Mouse (Mus musculus): Measurements from ENCODE around the gene Vmn1r1. TPM values are rescaled to one million over a fixed set of nuclear protein-coding genes. Genes with fewer than 3 reads are reported as not detected.

Gene Vmn1r1
- polyA plus RNA-seq, 1 experiment from 2014 or later, result not detected

DNA sequence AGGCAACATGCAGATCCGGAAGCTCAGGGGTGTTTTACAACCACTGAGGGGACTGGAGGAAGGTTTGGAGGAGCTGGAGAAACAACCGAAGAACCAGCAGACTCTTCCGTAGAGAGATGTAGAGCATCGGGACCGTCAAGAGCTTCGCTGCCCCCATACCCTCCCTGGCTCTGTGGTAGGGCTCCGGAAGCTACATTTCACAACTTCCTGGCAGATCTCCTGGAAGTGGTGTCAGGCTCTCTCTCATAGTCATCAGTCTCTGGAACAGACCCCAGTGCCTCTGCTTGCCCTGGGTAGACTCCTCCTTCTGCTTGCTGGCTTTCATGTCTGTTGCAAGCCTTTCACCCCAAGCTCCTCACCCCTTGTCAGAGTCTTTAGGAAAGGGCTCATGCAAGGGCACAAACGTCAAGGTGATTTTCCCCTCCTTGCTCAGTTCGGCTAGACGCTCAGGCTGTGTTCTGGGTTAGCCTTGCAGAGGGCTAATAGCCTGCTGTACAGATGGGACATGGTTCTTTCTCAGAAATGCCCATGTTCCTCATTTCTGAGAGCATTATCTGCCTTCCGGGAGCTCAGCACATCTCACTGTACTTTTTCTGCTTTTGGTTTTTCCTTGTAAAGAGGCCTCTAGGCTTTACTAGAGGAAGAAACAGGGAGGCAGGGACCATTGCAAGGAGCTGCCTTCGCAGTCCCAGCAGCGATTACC is 55.7 kb downstream of the Vmn1r1 start:
- H3K27me3 ChIP-seq (ENCODE audit: control insufficient read depth, insufficient read depth, low read depth, low read length), result no peaks in the 10 kb centered on the region
- H3K4me2 ChIP-seq (ENCODE audit: low read length), result no peak overlapping the region
- no peaks in the 10 kb centered on the region for H3K4me1 ChIP-seq (ENCODE audit: control insufficient read depth, insufficient read depth, low read length)
- ATAC-seq, result no peak
- no peak overlapping the region for H3K27ac ChIP-seq (ENCODE audit: low read length)
- H3K9ac ChIP-seq (ENCODE audit: low read depth, low read length), result no peak overlapping the region
- no peaks in the 10 kb centered on the region for H3K36me3 ChIP-seq (ENCODE audit: control insufficient read depth, insufficient read depth, low read length)
- H3K9me3 ChIP-seq (replicated peaks; ENCODE audit: control insufficient read depth, low read length, poor library complexity, severe bottlenecking), result no peaks in the 10 kb centered on the region
- no peak overlapping the region for H3K4me3 ChIP-seq (ENCODE audit: low read depth, low read length)
- WGBS, result 78% methylated on average over 13 of the region's 13 CpGs

DNA sequence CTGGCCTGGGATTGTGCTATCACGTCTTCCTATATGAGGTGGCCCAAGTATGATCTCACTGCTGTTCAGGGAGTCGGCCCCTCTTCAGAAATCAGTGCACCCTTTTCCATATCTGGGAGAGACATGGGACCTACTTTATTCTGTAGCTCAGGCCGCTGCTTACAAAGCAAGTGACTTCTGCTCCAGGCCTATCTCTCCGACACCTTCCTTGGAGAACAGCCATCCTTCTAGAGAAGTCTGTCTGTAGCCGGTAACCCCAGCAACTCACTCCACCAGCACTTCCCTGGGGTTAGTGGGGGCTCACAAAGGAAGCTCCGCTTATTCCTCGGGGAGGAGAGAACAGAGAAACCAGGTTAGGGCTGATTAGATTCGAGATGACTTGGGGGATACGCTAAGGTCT is 57.0 kb downstream of the Vmn1r1 start:
- 77% methylated on average over 9 of the region's 9 CpGs for WGBS
- H3K4me2 ChIP-seq (ENCODE audit: low read length), result no peak overlapping the region
- ATAC-seq, result no peak

GRCm38 (mm10) chr1:182105023-182105422 is 59.3 kb downstream of the Vmn1r1 start:
- no peaks in the 10 kb centered on the region for H3K9me3 ChIP-seq (replicated peaks; ENCODE audit: control insufficient read depth, low read length, poor library complexity, severe bottlenecking)
- H3K27me3 ChIP-seq (ENCODE audit: control insufficient read depth, insufficient read depth, low read depth, low read length), result no peaks in the 10 kb centered on the region
- no peaks in the 10 kb centered on the region for H3K36me3 ChIP-seq (ENCODE audit: control insufficient read depth, insufficient read depth, low read length)
- H3K4me2 ChIP-seq (ENCODE audit: low read length), result no peak overlapping the region
- 45% methylated on average over 3 of the region's 3 CpGs for WGBS
- peaks cover 2% of the 10 kb centered on the region; the same call in 1 of the 2 replicates for H3K4me1 ChIP-seq (ENCODE audit: control insufficient read depth, insufficient read depth, low read length)
- H3K27ac ChIP-seq (ENCODE audit: low read length), result no peak overlapping the region
- no peak overlapping the region for H3K9ac ChIP-seq (ENCODE audit: low read depth, low read length)
- no peak overlapping the region for H3K4me3 ChIP-seq (ENCODE audit: low read depth, low read length)
- no peak for ATAC-seq

More for the DNA sequence above, 57.0 kb downstream of the Vmn1r1 start:
- Histone ChIP-seq H3K4me1 (ENCODE audit: control insufficient read depth, insufficient read depth, low read length) (peaks cover 2% of the 10 kb centered on the region; the same call in 1 of the 2 replicates), H3K27me3 (ENCODE audit: control insufficient read depth, insufficient read depth, low read depth, low read length) (no peaks in the 10 kb centered on the region), H3K9ac (ENCODE audit: low read depth, low read length) (no peak overlapping the region), H3K36me3 (ENCODE audit: control insufficient read depth, insufficient read depth, low read length) (no peaks in the 10 kb centered on the region), H3K9me3 (replicated peaks; ENCODE audit: control insufficient read depth, low read length, poor library complexity, severe bottlenecking) (no peaks in the 10 kb centered on the region), H3K27ac (ENCODE audit: low read length) (no peak overlapping the region), H3K4me3 (ENCODE audit: low read depth, low read length) (no peak overlapping the region)

Other genes with a start within 250 kb of the Vmn1r1 start
- gene Enah, start 144.5 kb downstream of the Vmn1r1 start, polyA plus RNA-seq (2015; fragmentation: Nextera tagmentation; extraction: Ambion mirVana), result 27.3 and 33.5 TPM in 2 replicates
- 132 and 139 TPM in 2 replicates for gene Srp9, start 39.7 kb downstream of the Vmn1r1 start, polyA plus RNA-seq (2015; fragmentation: Nextera tagmentation; extraction: Ambion mirVana)
- 73.1 and 85.0 TPM in 2 replicates for gene Degs1, start 118.3 kb upstream of the Vmn1r1 start, polyA plus RNA-seq (2015; fragmentation: Nextera tagmentation; extraction: Ambion mirVana)
- 21.1 and 24.8 TPM in 2 replicates for gene Fbxo28, start 177.1 kb upstream of the Vmn1r1 start, polyA plus RNA-seq (2015; fragmentation: Nextera tagmentation; extraction: Ambion mirVana)
- 16.0 and 19.4 TPM in 2 replicates for gene Trp53bp2, start 244.7 kb upstream of the Vmn1r1 start, polyA plus RNA-seq (2015; fragmentation: Nextera tagmentation; extraction: Ambion mirVana)

All from midbrain, embryonic 16.5 days (tissue).